Mouse (Mus musculus) lung, adult 18-20 months (tissue): ENCODE measurements around the gene Cacna1b.

Experiments
- DNase-seq, 2 experiments: peaks; one replicate each; pipeline ENCODE4 v3.0.0; 2022; ENCODE audit warnings: mixed read lengths in 2 of 2

Cacna1b gene

DNA sequence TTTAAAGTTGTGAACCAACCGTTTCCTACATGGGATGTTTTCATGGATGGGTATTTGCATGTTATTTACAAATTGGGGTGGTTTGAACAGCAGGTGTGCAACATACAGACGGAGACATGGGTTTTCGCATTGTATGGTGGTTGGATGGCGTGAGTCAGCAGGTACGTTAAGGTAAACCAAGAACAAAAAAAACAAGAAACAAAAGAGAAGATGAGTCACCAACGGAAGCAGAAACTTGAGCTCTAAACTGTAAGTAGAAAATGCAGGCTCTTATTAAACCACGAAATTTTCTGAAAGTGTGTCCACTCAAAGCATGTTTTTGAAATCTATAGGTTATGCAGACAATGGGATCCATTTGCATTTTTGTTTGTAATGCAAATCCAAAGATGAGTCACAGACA, 120.1 kb downstream of the Cacna1b start:
- DNase-seq: no peak

DNA sequence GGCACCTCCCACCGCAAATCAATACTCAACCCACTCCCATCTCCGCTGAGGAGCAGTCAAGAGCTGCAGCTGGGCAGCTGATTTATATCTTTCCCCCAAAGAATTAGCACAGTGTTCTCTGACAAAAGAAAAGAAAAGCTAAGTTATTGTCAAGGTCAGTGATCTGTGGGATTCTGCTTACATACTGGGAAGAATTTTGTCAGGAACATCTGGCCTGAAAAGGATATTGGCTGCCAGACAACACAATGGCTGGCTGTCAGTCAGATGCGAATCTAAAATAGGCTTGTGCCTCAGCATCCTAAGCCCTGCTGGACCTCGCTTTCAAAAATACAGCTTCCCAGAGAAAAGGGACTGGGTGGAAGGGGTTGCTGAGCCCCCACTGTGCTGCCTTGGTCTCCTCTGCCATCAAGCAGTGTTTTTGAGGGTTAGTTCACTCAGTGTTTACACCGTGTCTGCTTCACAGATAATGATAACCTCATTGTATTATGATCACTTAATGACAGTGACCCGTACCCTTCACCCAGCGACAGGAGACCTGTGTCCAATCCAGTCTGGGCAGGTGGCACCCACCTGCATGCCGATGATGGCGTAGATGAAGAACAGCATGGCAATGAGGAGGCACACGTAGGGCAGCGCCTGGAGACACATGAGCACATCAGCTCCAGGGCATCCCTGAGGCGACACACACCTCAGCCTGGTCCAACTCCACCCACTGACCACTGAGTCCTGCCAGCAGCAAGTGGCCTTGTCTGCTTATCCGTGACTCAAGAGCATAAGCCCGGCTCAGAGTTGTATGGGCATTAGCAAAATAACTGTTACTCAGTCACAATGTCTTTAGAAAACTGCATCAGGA, 124.6 kb downstream of the Cacna1b start:
- DNase-seq: no peak

DNA sequence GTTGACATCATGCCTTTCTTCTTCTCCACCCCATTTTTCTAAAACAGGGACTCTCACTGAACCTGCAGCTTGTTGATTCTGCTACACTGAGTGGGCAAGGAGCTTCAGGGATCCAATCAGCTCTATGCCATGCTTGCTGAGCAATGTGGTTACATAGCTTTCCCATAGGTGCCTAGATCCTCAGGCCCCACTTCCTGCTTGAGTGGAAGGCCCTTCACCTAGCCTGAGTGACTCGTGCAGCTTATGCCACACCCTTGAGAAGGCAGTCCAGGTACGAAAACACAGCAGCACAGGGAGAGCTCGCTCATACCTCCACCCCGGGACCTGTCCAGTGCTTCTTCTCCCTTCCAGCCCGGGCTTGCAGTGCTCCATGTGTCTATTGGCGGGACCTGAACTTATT, 129.3 kb downstream of the Cacna1b start:
- DNase-seq: peak in 1 of 2 experiments; percentile 10

DNA sequence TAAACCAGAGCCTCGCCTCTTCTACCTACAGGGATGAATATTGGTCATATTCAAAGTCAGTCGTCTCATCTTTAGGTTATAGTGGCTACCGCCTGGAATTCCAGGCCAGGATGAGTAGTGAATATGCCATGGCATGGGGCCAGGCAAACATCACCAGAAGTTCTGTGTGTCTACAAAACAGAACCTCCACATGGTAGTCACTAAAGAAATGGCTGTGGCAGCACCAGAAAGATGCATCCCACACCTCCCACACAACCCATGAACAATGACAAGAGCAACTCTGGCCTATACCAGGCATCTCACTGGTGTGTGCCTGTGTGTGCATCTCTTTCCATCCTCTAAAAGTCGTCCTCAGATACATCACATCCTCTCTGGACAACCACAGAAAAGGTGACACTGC, 145.8 kb downstream of the Cacna1b start:
- DNase-seq: no peak

DNA sequence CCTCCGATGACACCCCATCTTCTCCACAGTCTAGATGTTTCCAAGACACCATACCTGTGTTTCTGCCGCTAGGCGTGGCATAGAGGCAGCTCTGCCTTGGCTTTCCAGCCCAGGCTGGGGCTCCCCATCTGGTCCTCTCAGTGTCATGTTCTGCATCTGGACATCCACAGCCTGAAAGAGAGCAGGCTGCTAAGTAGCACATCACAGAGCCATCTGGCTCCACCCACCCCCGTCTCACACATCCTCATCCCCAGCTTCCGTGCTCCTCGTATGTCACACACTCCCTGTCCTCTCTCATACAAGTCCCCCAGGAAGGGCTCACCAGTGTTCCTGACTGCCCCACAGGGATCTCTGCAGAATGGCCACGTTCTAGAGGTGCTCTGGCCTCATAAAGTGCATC, 153.2 kb downstream of the Cacna1b start:
- no peak for DNase-seq

DNA sequence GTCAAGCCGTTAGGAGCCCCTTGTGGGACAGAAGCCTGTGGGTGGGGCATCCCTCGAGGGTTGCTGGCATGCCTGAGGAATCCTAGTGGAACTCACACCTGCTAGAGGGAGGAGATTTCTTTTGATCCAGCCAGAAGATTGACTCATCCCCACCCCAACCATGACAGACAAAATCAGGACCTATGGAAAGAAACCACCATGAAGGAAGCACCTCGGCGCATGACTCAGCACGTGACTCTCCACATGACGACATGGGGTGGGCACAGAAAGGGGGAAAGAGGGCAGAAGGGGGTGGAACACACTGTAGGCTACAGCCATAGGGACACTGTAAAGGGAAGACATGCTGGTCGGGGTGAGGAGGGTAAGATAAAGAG, 154.2 kb downstream of the Cacna1b start:
- no peak for DNase-seq

DNA sequence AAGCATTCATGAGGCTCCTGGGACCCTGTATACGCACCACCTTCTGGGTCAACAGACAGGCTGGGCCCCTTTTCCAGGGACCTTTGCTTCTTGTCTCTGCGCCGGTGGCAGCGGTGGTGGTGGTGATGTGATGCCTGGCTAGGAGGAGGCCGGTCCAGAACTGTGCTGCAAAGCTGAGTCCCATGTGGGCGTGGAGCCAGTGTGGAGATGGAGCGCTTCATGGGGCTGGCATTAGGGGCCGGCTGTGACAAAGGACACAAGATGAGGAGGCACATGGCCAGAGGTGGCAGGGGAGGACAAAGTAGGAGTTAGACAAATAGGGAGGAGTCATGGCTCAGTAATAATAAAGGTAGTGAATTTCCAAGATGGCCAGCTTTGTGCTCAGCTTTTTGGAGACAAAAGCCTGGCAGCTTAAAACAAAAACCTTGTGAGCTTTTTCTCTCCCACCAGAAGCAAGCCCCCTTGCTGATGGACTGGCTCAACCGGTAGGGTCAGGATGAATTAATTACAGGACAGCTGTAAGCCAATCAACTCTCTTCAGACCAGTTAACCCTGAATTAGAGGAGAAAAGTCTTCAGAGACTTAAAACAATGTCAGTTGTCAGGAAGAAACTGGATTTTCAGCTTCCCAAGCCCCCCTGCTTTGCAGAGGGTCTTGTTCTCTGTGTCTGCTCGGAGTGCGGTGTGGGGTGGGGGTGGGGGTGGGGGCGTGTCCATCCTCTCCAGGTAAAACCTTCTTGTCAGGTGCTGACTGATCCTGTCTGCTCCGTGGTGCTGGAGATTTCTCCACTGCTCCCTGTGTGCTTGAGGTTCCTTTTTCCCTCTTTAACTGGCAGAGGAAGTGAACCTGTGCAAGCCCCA, 154.8 kb downstream of the Cacna1b start:
- DNase-seq: no peak

DNA sequence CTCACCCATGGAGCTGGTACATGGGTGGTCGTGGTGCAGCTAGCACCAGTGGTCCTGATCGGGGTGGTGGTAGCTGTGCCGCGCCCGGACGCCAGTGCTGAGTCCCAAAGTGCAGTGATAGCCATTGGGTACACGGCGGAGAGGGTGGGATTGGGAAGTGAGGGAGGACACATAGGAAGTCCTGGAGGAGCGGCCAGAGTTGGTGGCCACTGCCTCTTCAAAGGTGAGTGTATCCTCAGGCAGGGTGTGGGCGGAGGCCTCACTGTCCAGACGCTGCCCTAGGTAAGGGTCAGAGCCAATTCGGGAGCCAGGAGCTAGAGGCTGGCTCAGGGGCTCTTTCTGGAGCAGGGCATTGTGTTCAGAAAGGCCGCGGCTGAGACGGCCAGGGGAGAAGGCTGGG, 156.4 kb downstream of the Cacna1b start:
- DNase-seq: no peak

DNA sequence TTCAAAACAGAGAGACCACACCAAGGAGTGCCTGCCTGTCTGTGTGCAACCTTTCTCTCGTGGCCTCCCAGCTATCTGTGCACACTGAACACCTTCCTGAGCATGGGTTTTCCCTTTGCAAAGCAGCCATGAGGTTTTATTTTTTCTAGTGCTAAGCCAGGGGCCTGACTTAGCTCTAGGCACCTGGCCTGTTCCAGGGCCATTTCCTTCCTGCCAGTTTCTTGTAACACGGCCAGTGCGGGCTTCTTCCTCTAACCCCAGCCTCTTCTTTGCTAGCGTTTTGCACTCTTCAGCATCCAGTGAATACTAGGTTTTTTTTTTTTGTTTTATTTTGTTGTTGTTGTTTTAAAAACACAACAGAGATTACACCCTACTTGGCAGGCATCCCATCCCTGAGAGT, 157.9 kb downstream of the Cacna1b start:
- no peak for DNase-seq

DNA sequence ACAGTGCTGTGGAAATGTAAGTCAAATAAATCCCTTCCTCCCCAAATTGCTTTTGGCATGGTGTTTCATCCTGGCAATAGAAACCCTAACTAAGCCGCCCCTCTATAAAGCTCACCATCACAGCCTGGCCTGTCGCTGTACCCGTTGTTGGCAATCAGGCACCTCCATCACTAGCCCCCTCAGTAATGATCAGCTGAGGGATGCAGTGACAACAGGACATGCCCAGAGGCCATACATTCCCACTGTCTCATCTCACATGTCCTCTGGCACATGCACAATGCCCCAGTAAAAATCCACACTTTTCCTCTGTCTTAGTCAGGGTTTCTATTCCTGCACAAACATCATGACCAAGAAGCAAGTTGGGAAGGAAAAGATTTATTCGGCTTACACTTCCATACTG, 173.5 kb downstream of the Cacna1b start:
- no peak for DNase-seq

DNA sequence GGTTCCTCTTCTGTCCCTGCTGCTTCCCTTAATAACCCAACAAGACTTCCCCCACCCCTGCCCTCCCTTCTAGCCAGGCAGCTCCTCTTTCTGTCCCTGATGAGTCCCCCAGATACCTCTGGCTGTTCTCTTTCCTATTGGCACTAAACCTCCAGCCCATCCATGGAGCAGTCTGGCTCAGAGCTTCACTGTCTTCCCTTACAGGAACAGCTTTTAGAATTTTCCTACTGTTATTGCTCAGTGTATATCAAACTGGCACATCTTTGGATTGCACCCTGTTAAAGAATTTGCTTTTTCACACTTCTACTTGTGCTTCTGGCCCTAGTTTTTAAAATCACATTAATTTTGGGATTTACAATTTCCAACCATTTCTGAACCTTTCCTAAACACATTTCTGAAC, 175.0 kb downstream of the Cacna1b start:
- DNase-seq: no peak

DNA sequence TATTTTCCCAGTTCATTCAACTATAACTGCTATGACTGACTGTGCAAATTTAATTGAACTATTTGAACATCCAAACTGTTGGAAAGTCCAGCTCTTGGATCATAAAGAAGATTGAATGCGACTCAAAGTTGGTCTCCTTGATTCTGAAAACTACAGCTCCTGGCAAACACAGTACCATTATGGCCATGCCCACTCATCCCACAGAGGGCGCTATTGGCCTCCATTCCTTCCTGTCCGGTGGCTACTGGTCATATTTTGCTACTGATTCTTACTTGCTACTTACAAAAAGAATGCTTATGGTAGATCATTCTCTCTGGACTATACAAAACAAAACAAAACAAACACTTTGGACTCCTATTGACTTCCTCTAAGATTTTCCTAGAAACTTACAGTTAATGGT, 188.3 kb downstream of the Cacna1b start:
- DNase-seq: peak; percentile 17 to 39

DNA sequence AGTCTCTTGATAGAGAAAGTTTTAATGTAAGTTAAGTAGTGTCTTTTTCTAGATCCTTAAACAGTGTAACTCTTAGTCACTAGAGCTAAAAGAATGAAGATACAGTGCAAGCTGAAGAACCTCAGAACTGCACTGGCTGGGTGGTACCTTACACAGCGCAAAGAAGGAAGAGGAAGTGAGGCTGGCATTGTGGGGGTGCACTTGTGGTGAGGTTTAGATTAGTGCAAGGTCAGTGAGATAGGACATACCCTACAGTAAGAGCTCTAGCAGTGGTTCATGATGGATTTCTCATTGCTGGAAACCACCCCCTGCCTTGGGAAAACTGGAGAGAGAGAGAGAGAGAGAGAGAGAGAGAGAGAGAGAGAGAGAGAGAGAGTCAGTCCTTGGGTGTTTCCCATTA, 192.0 kb downstream of the Cacna1b start:
- peak; percentile 15 to 16 for DNase-seq

DNA sequence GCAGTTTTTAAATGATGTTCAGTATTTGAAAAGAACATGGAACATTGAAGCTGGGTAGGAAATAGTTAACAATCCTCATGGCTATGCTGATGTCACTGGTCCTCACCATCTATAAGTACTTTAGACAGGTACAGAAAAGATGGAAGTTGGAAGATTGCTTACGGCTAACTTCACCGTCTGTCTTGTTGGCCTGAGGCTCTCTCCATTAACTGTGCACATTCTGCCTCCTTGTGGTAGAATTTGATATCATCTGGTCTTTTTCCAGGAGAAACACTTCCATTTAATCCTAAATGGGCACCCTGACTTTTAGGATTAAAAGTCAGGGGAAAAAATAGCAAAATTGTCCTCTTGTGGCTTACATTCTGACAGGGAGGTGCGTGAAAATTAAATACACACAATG, 194.4 kb downstream of the Cacna1b start:
- DNase-seq: peak in 1 of 2 experiments; percentile 18

DNA sequence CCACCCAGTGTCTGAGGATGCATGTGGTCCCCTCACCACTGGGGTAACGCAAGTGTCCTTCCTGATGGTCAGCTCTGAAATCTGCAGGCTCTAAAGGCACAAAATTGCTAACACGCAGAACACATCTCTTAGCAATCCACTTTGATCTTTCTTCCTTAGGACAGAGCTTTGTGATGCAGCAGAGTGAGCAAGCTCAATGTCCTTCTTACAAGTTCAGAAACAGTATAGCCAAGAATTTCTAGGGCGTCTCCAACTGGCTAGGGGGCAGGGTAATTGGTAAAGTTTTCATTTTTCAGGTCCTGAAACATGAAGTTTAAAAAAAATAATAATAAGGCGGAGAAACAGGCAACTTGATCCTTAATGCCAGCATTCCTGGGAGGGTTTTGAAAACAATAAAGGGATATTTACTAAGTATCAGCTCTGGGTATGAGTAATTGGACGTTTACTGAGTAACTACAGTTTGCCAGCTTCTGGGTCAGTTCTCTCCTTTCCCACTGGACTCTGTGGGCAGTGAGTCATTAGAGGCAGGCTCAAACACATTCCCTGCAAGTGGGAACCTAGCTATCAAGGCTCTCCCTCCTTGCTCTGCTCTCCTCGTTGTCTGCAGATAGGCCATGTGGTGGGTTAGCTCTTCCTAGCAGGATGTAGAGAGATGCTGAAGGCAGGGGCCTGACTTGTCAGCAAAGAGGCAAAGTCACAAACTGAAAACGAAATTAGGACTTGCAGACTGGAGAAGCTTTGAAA, 200.2 kb downstream of the Cacna1b start:
- DNase-seq: no peak

DNA sequence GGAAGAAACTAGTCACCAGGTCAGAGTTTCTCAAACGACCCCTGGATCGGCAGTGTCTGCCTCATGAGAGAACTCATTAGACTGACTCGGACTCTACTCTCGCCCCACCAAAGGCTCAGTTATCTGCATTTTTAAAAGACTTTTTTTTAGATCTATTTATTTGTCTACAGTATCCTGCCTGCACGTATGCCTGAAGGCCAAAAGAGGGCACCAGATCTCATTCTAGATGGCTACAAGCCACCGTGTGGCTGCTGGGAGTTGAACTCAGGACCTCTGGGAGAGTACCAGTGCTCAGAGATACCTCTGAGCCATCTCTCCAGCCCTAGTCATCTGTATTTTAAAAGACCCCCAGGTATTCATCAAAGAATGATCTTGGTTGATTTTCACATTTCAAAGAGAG, 201.0 kb downstream of the Cacna1b start:
- no peak for DNase-seq

DNA sequence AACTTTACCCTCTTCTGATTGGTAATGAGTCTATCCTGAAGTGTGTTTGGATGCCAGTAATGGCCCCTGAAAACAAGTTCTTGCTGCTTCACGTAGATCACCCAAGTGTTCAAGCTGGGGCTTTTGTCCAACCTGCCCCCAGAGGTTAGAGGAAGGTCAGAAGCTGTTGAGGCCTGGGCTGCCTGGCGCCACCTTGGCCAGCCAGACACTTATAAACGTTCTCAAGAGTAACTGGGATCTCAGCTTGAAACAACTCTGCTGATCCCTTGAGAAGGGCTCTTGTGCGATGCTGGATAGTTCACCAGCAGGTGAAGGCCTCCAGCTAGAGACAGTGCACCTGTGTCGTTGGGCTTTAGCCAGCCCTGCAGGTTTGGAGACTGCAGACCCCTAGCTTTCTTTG, 202.8 kb downstream of the Cacna1b start:
- no peak for DNase-seq

DNA sequence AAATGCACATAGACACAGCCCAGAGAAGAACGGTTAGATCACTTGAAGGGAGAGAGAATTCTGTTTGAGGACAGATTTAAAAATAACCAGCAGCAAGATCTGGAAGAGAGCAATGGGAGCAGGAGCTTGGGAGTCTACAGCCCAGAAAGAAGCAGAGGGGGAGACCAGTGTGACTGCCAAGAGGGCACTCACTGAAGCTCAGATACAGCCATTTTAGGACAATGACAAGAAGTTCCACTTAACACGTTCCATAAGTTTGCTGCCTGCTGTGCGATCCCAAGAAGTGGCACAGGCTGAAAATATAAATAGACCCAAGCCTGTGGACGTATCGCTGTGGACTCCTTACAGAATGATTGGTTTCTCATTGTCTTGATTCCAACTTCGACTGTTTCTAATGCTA, 206.6 kb downstream of the Cacna1b start:
- no peak for DNase-seq

DNA sequence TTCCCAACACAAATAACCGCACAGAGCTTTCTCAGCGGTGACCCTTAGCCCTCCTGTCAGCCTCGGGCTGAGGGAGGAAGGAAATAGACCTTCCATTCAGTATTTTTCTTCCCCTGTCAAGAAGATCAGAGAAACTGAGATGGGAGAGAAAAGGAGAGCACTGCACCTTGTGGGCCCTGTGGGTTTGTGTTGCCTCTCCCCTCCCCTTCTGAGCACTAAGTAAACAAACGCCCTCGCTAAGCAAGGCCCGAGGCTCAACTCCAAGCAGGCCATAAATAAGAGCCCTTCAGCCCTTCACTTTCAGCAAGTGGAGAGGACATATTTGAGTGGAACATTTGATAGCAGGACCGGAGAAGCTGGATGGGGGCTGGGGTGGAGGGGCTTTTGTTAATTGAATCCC, 209.0 kb downstream of the Cacna1b start:
- peak; percentile 7 to 20 for DNase-seq
